Mouse (Mus musculus) adrenal gland, adult (tissue): ENCODE measurements around the gene Plaur.

Experiments
- DNase-seq, 2 experiments: peaks; one replicate each; pipeline ENCODE4 v3.0.0; 2022 to 2023; ENCODE audit warnings: low spot score in 1 of 2; ENCODE audit not compliant: inconsistent age in 2 of 2

The Plaur gene

GRCm38 (mm10) chr7:24445266-24445926 is 16.9 kb upstream of the Plaur start:
- no peak for DNase-seq

GRCm38 (mm10) chr7:24446697-24447340 is 15.5 kb upstream of the Plaur start:
- no peak for DNase-seq

GRCm38 (mm10) chr7:24448782-24449517 is 13.3 kb upstream of the Plaur start:
- peak; percentile 74 to 84 for DNase-seq

GRCm38 (mm10) chr7:24450585-24451017 is 11.7 kb upstream of the Plaur start:
- DNase-seq: no peak

- no peak for DNase-seq
Observed at GRCm38 (mm10) chr7:24451855-24452311, 10.4 kb upstream of the Plaur start, which contains the start of gene Irgc1. Irgc1 (minus strand) TSS chr7:24452297.

- DNase-seq: peak; percentile 54 to 63
Observed at GRCm38 (mm10) chr7:24454199-24454598, 8.1 kb upstream of the Plaur start.

- DNase-seq: peak; percentile 35 to 54
Observed at GRCm38 (mm10) chr7:24455726-24456125, 6.6 kb upstream of the Plaur start.

- DNase-seq: no peak
Observed at GRCm38 (mm10) chr7:24457726-24458370, 4.4 kb upstream of the Plaur start.

GRCm38 (mm10) chr7:24459440-24459839 is 2.8 kb upstream of the Plaur start:
- no peak for DNase-seq

GRCm38 (mm10) chr7:24459843-24460242 is 2.4 kb upstream of the Plaur start:
- peak; percentile 41 to 48 for DNase-seq

GRCm38 (mm10) chr7:24461376-24462051 is 770 bp upstream of the Plaur start:
- DNase-seq: peak; percentile 84 to 90

GRCm38 (mm10) chr7:24466835-24467234 is 4.6 kb downstream of the Plaur start:
- no peak for DNase-seq

- no peak for DNase-seq
Observed at GRCm38 (mm10) chr7:24467886-24468285, 5.6 kb downstream of the Plaur start.

- no peak for DNase-seq
Observed at GRCm38 (mm10) chr7:24469126-24469525, 6.8 kb downstream of the Plaur start.

GRCm38 (mm10) chr7:24470356-24470755 is 8.1 kb downstream of the Plaur start:
- peak; percentile 87 to 91 for DNase-seq

- DNase-seq: no peak
Observed at GRCm38 (mm10) chr7:24472442-24472841, 10.2 kb downstream of the Plaur start.

- peak in 1 of 2 experiments; percentile 64 for DNase-seq
Observed at GRCm38 (mm10) chr7:24472937-24473336, 10.7 kb downstream of the Plaur start.

- peak; percentile 62 to 86 for DNase-seq
Observed at GRCm38 (mm10) chr7:24473913-24474529, 11.7 kb downstream of the Plaur start.

GRCm38 (mm10) chr7:24474811-24475506 is 12.7 kb downstream of the Plaur start:
- no peak for DNase-seq

- no peak for DNase-seq
Observed at GRCm38 (mm10) chr7:24476338-24476737, 14.1 kb downstream of the Plaur start.
